Comparison of ENCODE assay signal across 1 mouse cellular context in the genomic region with DNA sequence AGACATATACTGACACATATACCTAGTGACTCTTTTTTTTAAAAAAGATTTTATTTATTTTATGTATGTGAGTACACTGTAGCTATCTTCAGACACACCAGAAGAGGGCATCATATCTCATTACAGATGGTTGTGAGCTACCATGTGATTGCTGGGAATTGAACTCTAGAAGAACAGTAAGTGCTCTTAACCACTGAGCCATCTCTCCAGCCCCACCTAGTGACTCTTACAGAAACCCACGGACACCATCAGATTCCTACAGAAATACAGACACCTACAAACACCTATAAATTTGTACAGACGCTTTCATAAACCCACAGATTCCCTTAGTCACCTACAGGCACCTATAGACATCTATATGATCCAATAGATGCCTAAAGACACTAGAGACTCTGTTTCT. TPM values are rescaled to one million over a fixed set of nuclear protein-coding genes. Genes with fewer than 3 reads are reported as not detected.
"Had no signal": no experiment of that assay in that cellular context is flagged by ENCODE, and none has a peak within 500 bp of the region (broad histone marks: within the 10 kb centered on the region; RNA-seq: fewer than 3 reads in every experiment).

No protein-coding gene starts in this region.

RNA-seq across cellular contexts. Expression of a gene that starts 37.0 kb away (rescaled TPM):
- total RNA-seq: liver, adult 2 months had no signal
- polyA plus RNA-seq: liver, adult 2 months had no signal
